Mouse (Mus musculus): Measurements from ENCODE around the gene Napa.

Napa gene

GRCm38 (mm10) chr7:16098021-16099017 is at the start of gene Napa:
Gene Napa, plus strand, starts transcription at chr7:16098458.
- peak; percentile 98 for DNase-seq

DNA sequence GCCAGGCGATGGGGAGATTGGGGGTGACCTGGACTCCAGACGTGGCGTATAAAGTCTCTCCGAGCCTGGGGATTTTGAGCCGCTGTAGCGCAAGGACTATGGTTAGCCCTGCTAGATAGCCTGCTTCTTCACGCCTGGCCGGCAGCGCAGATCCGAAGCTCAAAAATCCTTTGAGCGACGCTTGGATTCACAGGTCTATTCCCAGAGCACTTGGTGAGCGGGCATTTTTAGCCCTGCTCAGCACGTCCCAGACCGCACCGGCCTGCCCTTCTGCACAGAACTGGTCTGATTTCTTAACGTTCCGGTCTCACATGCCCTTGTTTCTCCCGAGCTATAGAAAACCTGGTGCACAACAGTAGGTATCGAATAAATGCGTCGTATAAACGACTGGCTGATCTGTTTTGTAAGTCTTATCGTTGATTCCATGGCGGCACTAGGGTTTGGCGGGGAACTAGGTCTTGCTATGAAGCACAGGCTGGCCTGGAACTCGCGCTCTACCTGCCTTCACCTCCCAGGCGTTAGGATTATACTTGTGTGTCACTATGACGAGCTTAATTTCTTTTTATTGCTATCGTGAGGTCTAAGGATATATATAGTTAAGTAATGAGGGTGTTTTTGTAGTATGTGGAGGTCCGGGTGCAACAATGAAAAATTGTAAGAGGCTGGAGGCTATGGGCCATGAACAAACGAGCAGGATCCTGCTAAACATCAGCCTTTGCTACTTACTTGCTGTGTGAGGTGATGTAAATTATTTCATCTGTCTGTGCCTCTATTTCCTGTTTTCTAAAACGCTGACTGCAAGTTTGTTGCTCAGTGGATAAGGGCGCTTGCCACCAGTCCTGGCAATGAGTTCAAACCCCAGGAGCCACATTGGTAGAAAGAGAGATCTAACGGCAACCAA is 49.3 kb upstream of the Napa start:
- peak; percentile 30 for DNase-seq

- no peak for DNase-seq
Observed at GRCm38 (mm10) chr7:16049576-16049915, 48.7 kb upstream of the Napa start.

DNA sequence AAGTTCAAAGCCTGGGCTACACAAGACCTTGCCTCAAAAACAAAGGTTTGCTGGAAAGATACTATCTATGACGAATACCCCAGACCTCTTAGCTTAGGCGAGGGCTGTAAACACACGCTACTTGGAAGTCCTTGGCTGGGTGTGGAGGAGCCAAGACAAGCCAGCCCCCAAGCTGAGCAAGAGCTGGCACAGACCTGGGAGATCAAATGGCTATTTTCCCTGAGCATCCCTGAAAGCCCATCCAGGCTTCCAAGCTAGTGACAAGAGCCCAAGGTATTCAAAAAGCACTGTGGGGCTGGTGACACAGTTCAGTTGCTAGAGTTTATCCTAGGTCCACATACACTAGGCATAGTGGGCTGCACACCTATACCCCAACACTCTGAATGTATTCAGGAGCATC is 47.7 kb upstream of the Napa start:
- DNase-seq = no peak

DNA sequence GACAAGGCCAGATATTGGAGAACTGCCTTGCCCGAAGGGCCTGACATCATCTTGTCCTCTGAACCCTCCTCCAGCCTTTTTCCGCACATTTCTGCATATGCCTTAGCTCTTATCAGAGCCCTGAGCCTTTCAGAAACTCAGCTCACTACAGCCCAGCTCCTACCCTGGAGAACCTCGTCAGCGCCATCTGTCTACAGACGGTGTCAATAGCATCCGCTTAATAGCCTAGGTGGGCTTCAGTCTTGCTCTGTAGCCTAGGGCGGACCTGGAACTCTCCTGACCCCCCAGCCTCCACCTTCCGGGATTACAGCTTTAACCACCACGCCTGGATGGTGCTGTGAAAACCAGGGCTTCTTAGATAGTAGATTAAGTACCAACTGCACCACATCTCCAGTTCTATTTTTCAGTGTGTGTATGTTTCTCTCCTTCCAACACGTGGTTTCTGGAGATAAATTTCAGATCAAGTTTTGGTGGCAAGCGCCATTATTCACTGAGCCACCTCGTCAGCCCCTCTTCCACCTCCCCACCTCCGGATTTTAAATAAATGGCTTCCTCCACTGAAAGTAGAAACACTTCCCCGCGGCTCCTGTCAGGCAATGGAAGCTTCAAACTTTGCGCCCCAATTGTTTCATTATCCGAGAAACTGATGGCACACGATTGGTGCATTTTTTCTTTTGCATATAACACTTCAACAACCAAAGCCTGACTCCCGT is 46.2 kb upstream of the Napa start:
- peak; percentile 74 for DNase-seq

DNA sequence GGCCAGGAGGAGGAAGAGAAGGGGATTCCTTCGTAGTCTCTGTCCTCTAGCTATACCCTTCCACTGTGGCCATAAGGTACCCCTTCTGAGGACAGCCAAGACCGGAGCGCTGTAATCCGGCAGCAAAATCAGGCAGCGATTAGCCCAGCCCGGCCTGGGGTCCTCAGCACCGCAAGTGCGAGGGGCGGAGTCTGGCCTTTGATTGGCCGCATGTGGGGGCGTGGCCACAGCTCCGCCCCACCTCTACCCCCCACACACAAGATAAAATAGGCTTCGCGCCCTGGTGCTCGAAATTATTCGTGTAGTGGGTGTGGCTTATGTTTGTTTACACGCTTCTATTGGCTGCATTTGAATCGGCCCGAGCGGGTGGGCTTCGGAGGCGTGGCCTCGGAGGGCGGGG is 45.6 kb upstream of the Napa start:
- DNase-seq = peak; percentile 90

DNA sequence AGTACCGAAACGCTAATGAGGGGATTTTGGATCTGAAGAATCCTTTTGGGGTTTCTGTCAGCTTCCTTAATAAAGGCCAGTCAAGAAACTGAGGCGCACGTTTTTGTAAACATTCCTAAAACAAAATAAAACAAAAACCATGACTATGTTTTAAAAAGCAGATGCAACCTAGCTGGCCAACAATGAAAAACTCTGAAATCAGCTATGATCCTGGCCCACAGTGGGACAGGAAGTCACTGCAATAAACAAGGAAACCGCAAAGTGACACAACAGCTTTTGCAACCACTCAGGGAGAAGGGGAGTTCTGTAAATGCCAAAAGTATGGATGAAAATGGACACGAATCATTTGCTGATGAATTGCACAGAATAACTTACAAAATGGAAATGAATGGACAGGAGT is 45.2 kb upstream of the Napa start:
- no peak for DNase-seq

DNA sequence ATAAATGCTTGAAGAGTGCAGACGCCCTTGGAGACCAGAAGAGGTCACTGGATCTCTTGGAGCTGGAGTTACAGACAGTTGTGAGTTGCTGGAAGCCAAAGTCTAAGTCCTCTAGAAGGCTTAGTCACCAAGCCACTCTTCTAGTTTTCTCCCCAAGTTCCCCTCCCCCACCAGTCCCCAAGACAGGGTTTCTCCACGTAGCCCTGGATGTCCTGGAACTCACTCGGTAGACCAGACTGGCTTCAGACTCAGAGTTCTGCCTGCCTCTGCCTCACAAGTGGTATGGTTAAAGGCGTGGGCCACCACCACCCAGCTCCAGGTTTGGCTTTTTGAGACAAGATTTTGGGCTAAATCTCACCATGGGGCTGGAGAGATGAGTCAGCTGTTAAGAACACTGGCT is 43.3 kb upstream of the Napa start:
- no peak for DNase-seq

DNA sequence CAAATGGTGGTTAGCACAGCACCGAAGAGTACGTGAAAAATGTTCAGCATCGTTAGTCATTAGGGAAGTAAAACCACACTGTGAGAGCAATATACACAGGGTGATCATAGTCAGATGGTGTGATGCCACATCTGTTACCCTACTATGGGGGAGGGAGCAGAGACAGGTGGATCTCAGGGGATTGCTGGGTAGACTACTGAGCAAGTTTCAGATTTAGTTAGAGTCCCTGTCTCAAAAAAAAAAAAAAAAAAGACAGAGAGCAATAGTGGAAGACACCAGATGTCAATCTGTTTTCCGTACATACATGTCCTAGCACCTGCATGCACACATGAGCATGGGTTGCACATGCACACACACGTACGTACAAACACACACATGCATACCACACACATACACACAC is 42.6 kb upstream of the Napa start:
- no peak for DNase-seq

DNA sequence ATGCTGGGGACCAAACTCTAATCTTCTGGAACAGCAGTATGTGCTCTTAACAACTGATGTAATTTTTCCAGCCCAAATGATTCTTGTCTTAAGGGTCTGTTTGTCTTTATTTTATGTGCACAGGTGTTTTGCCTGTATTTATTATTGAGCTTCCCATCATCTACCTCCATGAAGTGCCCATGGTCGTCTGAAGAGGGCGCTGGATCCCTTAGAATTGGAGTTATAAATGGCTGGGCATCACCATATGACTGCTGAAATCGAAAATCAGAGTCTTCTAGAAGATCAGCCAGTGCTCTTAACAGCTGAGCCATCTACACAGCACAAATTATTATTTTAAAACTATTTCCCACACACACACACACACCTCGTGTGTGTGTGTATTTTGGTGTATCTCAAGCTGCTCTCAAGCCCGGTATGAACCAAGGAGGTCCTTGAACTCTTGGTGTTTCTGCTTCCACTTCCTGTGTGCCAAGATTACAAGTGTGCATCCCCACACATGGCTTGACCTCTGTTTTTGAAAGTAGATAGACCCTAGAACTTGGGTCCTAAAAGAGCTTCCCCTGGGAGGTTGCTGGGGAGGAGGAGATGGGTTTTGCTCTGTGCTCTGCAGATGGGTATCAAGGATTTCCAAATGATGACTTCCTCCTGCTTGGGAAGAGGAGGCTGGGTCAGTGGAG is 41.7 kb upstream of the Napa start:
- DNase-seq = peak; percentile 57

DNA sequence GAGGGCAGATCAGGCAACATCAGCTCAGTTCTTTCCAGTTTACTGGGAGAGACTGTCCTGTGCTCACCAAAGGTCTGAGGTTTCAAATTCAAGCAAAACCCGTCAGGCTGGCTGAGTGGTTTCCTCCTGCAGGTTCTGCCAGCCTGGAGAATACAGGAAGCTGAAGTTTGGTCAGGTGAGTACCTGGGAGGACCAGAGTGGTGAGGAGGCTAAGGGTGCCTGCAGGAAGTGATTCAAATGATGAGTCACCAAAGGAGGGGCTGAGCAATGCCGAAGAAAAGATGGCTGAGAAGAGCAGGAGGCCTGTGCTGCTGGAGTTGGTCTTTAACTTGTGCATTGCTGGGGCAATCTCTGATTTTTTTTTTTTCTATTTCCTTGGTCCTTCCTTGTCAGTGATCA is 41.1 kb upstream of the Napa start:
- DNase-seq = no peak

GRCm38 (mm10) chr7:16061219-16062098 is 36.8 kb upstream of the Napa start, which contains the start of gene Zfp541:
Gene Zfp541, plus strand, starts transcription at chr7:16061814.
- DNase-seq = peak; percentile 32

DNA sequence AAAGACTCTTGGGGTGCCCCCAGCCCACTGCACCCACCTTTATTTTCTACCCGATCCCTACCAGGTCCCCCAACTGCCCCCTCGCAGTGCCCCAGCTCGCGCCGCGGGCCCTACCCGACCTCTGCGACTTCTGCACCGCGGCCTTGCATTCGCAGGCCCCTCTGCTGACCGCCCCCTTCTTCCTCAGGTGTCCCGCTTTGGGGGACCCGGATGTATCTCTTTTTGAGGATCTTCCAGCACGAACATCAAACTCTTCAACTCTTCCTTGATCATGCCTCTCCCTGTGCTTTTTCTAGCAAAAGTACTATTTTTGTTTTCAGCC is 36.2 kb upstream of the Napa start:
- DNase-seq = no peak

GRCm38 (mm10) chr7:16063490-16063889 is 34.8 kb upstream of the Napa start:
- no peak for DNase-seq

GRCm38 (mm10) chr7:16070846-16071245 is 27.4 kb upstream of the Napa start:
- no peak for DNase-seq

- DNase-seq = no peak
Observed at GRCm38 (mm10) chr7:16071906-16072305, 26.4 kb upstream of the Napa start.

DNA sequence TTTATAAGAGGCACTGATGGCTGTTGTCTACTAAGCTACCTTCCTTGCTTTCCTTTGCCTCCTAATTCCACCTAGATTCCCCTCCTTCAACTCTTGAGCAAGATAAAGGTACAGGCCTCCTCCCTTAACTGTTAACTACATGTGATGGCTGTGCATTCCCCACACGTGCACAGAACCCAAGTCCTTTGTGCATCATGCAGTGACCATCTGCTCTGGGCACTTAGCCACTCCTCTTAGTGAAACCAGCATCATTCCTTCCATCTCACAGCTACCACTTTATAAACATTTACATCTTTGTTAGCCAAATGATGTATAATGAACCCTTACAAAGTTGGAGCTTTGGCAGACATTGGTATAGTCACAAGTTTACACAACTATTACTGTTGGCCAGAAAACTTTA is 18.3 kb upstream of the Napa start:
- DNase-seq = no peak

- no peak for DNase-seq
Observed at GRCm38 (mm10) chr7:16080581-16080980, 17.7 kb upstream of the Napa start.

DNA sequence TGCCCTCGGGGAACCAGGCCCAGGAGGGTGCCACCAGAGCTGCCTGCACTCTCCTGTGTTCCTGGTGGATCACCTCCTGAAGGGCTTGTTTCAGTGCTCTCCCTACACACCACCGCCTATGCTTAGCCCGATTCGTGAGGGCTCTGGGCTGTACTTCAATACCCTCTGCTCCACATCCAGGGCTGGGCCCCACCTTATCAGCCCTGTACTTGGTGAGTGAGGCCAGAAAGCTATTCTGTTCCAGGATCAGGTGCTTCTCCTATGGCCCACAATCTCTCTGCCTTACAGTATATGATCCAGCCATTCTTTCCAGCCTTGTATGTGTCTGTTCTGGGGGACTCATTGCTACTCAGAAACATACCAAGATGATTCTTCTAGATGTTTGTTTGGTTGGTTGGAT is 14.9 kb upstream of the Napa start:
- no peak for DNase-seq

DNA sequence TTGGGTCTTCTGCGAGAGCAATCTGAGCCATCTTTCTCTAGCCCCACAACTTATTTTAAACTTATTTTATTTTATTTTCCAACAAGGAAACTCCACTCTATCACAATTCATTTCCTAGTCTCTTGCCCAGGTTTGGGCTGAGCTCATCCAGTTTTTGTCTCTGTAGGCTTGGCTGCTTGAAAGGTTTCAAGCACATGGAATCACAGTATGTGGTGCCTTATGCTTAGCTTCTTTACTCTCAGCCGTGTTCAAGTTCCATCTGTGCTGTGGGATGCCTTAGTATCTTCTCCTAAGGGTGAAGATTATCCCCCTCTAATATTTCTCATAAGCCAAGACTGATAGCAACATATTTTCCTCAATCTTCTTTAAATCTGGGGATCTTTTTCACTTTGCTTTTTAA is 10.7 kb upstream of the Napa start:
- DNase-seq = no peak

DNA sequence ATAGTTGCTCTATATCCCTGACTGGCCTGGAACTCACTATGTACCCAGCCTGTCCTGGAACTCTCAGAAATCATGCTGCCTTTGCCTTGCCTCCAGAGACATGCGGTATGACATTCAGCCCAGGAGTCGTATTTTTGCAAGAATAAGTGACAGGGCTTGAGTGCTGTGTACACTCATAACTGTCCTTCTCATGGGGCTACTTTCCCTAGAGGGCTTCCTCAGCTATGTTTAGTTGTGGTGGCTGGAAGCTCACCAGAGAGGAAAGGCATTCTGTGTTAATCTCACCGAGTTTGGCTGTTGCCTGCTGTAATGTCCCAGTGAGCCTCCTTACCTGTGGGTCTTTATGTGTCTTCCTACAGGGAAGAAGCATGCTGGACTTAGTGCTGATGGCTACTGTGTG is 3.7 kb upstream of the Napa start:
- DNase-seq = no peak

GRCm38 (mm10) chr7:16099901-16100300 is 1.6 kb downstream of the Napa start:
- no peak for DNase-seq

Measured in right cerebral cortex, postnatal 14 days (tissue).